Mouse (Mus musculus) brain, embryonic 14.5 days (tissue): ENCODE data around the gene Ang.

Experiments
- CTCF ChIP-seq: fragments of 200-500 bp; IDR thresholded peaks from 2 replicates; pipeline ENCODE4 v1.5.1; 2012; ENCODE audit warnings: inconsistent platforms, mild to moderate bottlenecking, moderate library complexity, borderline replicate concordance; ENCODE audit not compliant: insufficient read depth, insufficient read length; ENCODE audit errors: extremely low read depth
- POLR2A ChIP-seq: fragments of 200-500 bp; IDR thresholded peaks from 2 replicates; pipeline ENCODE4 v1.6.1; 2012; ENCODE audit warnings: mild to moderate bottlenecking, inconsistent platforms, borderline replicate concordance; ENCODE audit not compliant: poor library complexity, insufficient read depth, insufficient read length, severe bottlenecking; ENCODE audit errors: extremely low read depth

DNA sequence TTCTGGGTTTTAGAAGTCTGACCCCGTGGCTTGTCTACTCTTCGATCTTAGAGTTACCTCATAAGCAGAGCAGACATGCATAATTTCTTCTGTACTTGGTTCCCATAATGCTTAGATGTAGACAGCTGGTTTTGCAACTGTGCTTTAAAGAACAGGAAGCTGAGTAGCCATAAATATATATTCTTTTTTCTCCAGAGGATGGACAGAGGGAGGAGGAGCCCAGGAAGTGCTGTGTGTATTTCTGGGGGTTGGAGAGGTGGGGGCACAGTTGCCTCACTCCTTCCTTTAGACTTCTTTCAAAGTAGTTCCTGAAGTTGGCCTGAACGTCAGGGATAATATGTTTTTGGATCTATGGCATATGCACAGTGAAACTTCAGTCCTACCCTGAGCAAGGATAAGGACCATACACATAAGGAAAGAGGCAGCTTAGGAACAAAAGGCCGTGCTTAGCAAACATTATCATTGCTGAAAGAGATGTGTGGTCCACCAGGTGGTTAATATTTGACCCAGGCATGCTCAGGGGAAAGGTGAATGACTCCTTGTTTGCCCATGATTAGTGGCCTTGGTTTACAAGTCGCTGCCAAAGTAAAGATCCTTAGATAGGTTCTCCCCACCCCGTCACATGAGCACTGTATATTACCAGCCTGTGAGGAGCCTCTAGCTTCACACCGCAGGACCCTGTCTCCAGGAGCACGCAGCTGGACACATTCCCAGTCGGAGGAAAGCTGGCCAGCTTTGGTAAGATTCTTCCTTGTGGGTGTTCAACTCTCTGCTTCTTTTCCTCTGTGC is 5.0 kb downstream of the Ang start:
- no peak for TF ChIP-seq CTCF
- no peak for TF ChIP-seq POLR2A
